Comparison of ENCODE assay signal across 10 mouse cellular contexts in genomic region chr10:24789747-24790545, GRCm38 (mm10). TPM values are rescaled to one million over a fixed set of nuclear protein-coding genes. Genes with fewer than 3 reads are reported as not detected.
A peak's percentile ranks its signal among the peaks of the same experiment; 100 is the strongest.
DNase-seq lines count a peak whose midpoint lies in the region; ATAC-seq and TF ChIP-seq lines count a peak whose summit lies in the region.
"Had no signal": no experiment of that assay in that cellular context is flagged by ENCODE, and none has a peak within 500 bp of the region (broad histone marks: within the 10 kb centered on the region; RNA-seq: fewer than 3 reads in every experiment).

No protein-coding gene starts in this region.

- TF ChIP-seq CTCF in heart, postnatal 0 days (IDR thresholded peaks at IDR 0.05; ENCODE audit: low read depth): peak; percentile 68

- H3K27ac ChIP-seq in heart, postnatal 0 days (ENCODE audit: low read depth): no peak overlapping the region
- no peak overlapping the region for H3K27ac ChIP-seq in ES-E14 (ENCODE audit: insufficient read depth, low read depth, low read length, poor library complexity, severe bottlenecking)
- no peak overlapping the region for H3K27ac ChIP-seq in neural tube, embryonic 11.5 days (ENCODE audit: low read depth, low read length)
- H3K27ac ChIP-seq: embryonic facial prominence, embryonic 13.5 days; limb, embryonic 12.5 days had no signal

- no peak for TF ChIP-seq EP300 in heart, postnatal 0 days (IDR thresholded peaks at IDR 0.05; ENCODE audit: low read depth)

- no peaks in the 10 kb centered on the region for H3K27me3 ChIP-seq in heart, postnatal 0 days (ENCODE audit: control insufficient read depth, insufficient read depth, low read length)
- no peaks in the 10 kb centered on the region for H3K27me3 ChIP-seq in neural tube, embryonic 11.5 days (ENCODE audit: control insufficient read depth, insufficient read depth, low read length)
- H3K27me3 ChIP-seq: embryonic facial prominence, embryonic 13.5 days; limb, embryonic 12.5 days had no signal

- in situ Hi-C loops in ES-E14 (cut with MboI; ENCODE audit: low sequenced_read_pairs in 2 of 2, unreplicated experiment in 2 of 2): loop anchor here in 1 of 2 experiments (10.0 kb wide), 1 partner anchor 105 kb away; no protein-coding TSS in a partner anchor

- peak; percentile 20; the same call in 1 of the 2 replicates for ATAC-seq in heart, postnatal 0 days (ENCODE audit: insufficient read depth, low read depth)
- ATAC-seq in neural tube, embryonic 11.5 days (ENCODE audit: insufficient read depth, low FRiP score, low TSS enrichment): no peak

- H3K9ac ChIP-seq in heart, postnatal 0 days (replicated peaks; ENCODE audit: low read depth, low read length): no peak overlapping the region
- H3K9ac ChIP-seq in ES-E14 (ENCODE audit: insufficient read depth, low read depth, low read length, poor library complexity, severe bottlenecking): no peak overlapping the region
- no peak overlapping the region for H3K9ac ChIP-seq in neural tube, embryonic 11.5 days (ENCODE audit: low read length)
- H3K9ac ChIP-seq: embryonic facial prominence, embryonic 13.5 days; limb, embryonic 12.5 days had no signal

- H3K4me3 ChIP-seq in heart, postnatal 0 days (ENCODE audit: low read depth, low read length): no peak overlapping the region
- no peak overlapping the region for H3K4me3 ChIP-seq in ES-E14 (ENCODE audit: insufficient read depth in 1 of 2, low read depth in 1 of 2, low read length in 2 of 2, poor library complexity in 1 of 2, severe bottlenecking in 1 of 2)
- no peak overlapping the region for H3K4me3 ChIP-seq in neural tube, embryonic 11.5 days (ENCODE audit: low read depth, low read length)
- H3K4me3 ChIP-seq: embryonic facial prominence, embryonic 13.5 days; limb, embryonic 12.5 days had no signal

- H3K4me2 ChIP-seq in heart, postnatal 0 days (ENCODE audit: low read depth, low read length): no peak overlapping the region
- H3K4me2 ChIP-seq in neural tube, embryonic 11.5 days (ENCODE audit: low read depth): no peak overlapping the region
- H3K4me2 ChIP-seq: embryonic facial prominence, embryonic 13.5 days; limb, embryonic 12.5 days had no signal

- H3K4me1 ChIP-seq in heart, postnatal 0 days (ENCODE audit: control insufficient read depth, insufficient read depth): no peaks in the 10 kb centered on the region
- peaks cover 0 to 2% of the 10 kb centered on the region in 2 experiments; a peak in 1 of 4 replicates for H3K4me1 ChIP-seq in ES-E14 (ENCODE audit: control insufficient read depth in 2 of 2, insufficient read depth in 2 of 2, low read length in 2 of 2, poor library complexity in 1 of 2)
- no peaks in the 10 kb centered on the region for H3K4me1 ChIP-seq in neural tube, embryonic 11.5 days (ENCODE audit: control insufficient read depth, insufficient read depth, low read length)
- H3K4me1 ChIP-seq: embryonic facial prominence, embryonic 13.5 days; limb, embryonic 12.5 days had no signal

- 68% methylated on average over 11 of the region's 11 CpGs for WGBS in heart, postnatal 0 days
- WGBS in neural tube, embryonic 11.5 days: 71% methylated on average over 11 of the region's 11 CpGs

- no peaks in the 10 kb centered on the region for H3K36me3 ChIP-seq in heart, postnatal 0 days (replicated peaks; ENCODE audit: control insufficient read depth, insufficient read depth, low read length)
- H3K36me3 ChIP-seq in ES-E14 (ENCODE audit: control insufficient read depth, insufficient read depth, low read length, poor library complexity, severe bottlenecking): peaks cover 38% of the 10 kb centered on the region
- no peaks in the 10 kb centered on the region for H3K36me3 ChIP-seq in neural tube, embryonic 11.5 days (ENCODE audit: control insufficient read depth, insufficient read depth, low read length)
- H3K36me3 ChIP-seq: embryonic facial prominence, embryonic 13.5 days; limb, embryonic 12.5 days had no signal

- no peaks in the 10 kb centered on the region for H3K9me3 ChIP-seq in heart, postnatal 0 days (replicated peaks; ENCODE audit: control insufficient read depth, low read length)
- no peaks in the 10 kb centered on the region for H3K9me3 ChIP-seq in ES-E14 (ENCODE audit: control insufficient read depth, insufficient read depth, low read depth, low read length)
- no peaks in the 10 kb centered on the region for H3K9me3 ChIP-seq in neural tube, embryonic 11.5 days (ENCODE audit: control insufficient read depth, low read length)
- H3K9me3 ChIP-seq: embryonic facial prominence, embryonic 13.5 days; limb, embryonic 12.5 days had no signal

- intact Hi-C loops in heart, postnatal 10 days (cut with DNase I): loop anchor here (2.0 kb wide), 1 partner anchor 159 kb away; no protein-coding TSS in a partner anchor
- intact Hi-C loops in left cerebral cortex, postnatal 36 days (cut with DNase I): loop anchor here (5.0 kb wide), 1 partner anchor 158 kb away; no protein-coding TSS in a partner anchor

- DNase-seq in heart, postnatal 0 days (ENCODE audit: low spot score): peak; percentile 20
- no peak for DNase-seq in heart, adult 9 months (ENCODE audit: low spot score in 2 of 2)
- DNase-seq in ES-E14 (ENCODE audit: low read depth, low spot score): peak; percentile 81
- peak; percentile 34 for DNase-seq in c-Kit-positive CD71-negative TER-119-negative erythroid progenitor cells, embryonic 14.5 days (ENCODE audit: low read depth)
- DNase-seq in heart, postnatal 10 days: peak; percentile 42 to 73
- peak; percentile 19 for DNase-seq in left cerebral cortex, postnatal 36 days (ENCODE audit: low spot score in 2 of 2)
- peak; percentile 43 for DNase-seq in neural tube, embryonic 11.5 days (ENCODE audit: low spot score)
- DNase-seq in thymus, postnatal 14 days: peak; percentile 79

TF ChIP-seq in ES-E14, 5 proteins besides CTCF, POLR2A, EP300 and RAD21:
- peak; percentile 53; the same call in 1 of the 2 replicates for TF ChIP-seq ZC3H11A (IDR thresholded peaks at IDR 0.05; ENCODE audit: borderline replicate concordance, low read depth, low read length)
- TF ChIP-seq ZNF384 (IDR thresholded peaks at IDR 0.05; ENCODE audit: low read depth, low read length): no peak

RNA-seq across cellular contexts. Expression of gene Enpp3, which starts 52.7 kb away (rescaled TPM):
- total RNA-seq in heart, postnatal 0 days (2014; rRNA removed; ENCODE audit: low replicate concordance): 4.5 and 4.7 TPM in 2 replicates
- polyA plus RNA-seq in heart, postnatal 0 days (2015; fragmentation: Nextera tagmentation; extraction: Ambion mirVana): 2.3 and 2.4 TPM in 2 replicates
- 43.2 and 96.9 TPM in 2 replicates for total RNA-seq in ES-E14 (2012; rRNA removed)
- 1 to 10 TPM; 7.6 to 8.3 TPM for total RNA-seq in heart, postnatal 10 days (2021)
- total RNA-seq in left cerebral cortex, postnatal 36 days (2021): under 1 TPM; 0.39 to 0.41 TPM
- polyA plus RNA-seq in neural tube, embryonic 11.5 days (2014; fragmentation: Nextera tagmentation; extraction: Ambion mirVana): 7.2 and 10.2 TPM in 2 replicates

Comparison
In these comparisons a context has a peak if more than half of its experiments do, and no peak if none do; other contexts are left out.
1. DNase-seq: peak in heart, postnatal 0 days (single experiment), ES-E14 (single experiment), c-Kit-positive CD71-negative TER-119-negative erythroid progenitor cells, embryonic 14.5 days (single experiment), heart, postnatal 10 days (2 of 2), left cerebral cortex, postnatal 36 days (2 of 2), neural tube, embryonic 11.5 days (single experiment) and thymus, postnatal 14 days (single experiment); none in heart, adult 9 months (0 of 2).